Comparison of ENCODE assay signal across 16 mouse cellular contexts in the genomic region with DNA sequence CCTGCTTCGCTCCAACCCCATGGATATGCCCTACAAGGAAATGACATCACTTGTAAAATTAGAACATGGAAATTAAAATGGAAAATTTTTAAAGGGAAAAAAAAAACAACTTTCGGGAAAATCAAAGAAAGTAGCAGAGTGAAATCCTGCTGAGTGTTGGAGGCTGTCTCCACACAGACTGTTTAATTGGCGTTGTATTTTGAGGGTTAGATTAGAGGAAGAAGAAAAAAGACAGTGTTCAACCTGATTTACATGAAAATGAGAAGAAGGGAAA.
DNase-seq lines count a peak whose midpoint lies in the region; ATAC-seq and TF ChIP-seq lines count a peak whose summit lies in the region.
"Had no signal": no experiment of that assay in that cellular context is flagged by ENCODE, and none has a peak within 500 bp of the region (broad histone marks: within the 10 kb centered on the region; RNA-seq: fewer than 3 reads in every experiment).

No protein-coding gene starts in this region.

- no peak overlapping the region for H3K4me2 ChIP-seq in hindbrain, postnatal 0 days (ENCODE audit: low read depth, low read length)
- no peak overlapping the region for H3K4me2 ChIP-seq in hindbrain, embryonic 14.5 days (replicated peaks)
- no peak overlapping the region for H3K4me2 ChIP-seq in midbrain, embryonic 15.5 days
- H3K4me2 ChIP-seq in midbrain, embryonic 11.5 days: no peak overlapping the region
- no peak overlapping the region for H3K4me2 ChIP-seq in forebrain, embryonic 12.5 days
- H3K4me2 ChIP-seq in forebrain, embryonic 16.5 days (ENCODE audit: low read length): peak overlapping the region; percentile 21; the same call in 1 of the 2 replicates
- H3K4me2 ChIP-seq: embryonic facial prominence, embryonic 13.5 days; hindbrain, embryonic 12.5 days; intestine, embryonic 15.5 days had no signal

- H3K27ac ChIP-seq in hindbrain, postnatal 0 days: 0 out of 2 replicates have a peak overlapping the region, but pooled peaks have one; percentile 32
- no peak overlapping the region for H3K27ac ChIP-seq in hindbrain, embryonic 14.5 days
- peak overlapping the region; percentile 55; the same call in 1 of the 2 replicates for H3K27ac ChIP-seq in midbrain, embryonic 15.5 days
- H3K27ac ChIP-seq in midbrain, embryonic 11.5 days (ENCODE audit: low read depth, low read length): no peak overlapping the region
- H3K27ac ChIP-seq in forebrain, embryonic 12.5 days: peak overlapping the region; percentile 64; the same call in 1 of the 2 replicates
- H3K27ac ChIP-seq in forebrain, embryonic 16.5 days (ENCODE audit: low read length): peak overlapping the region; percentile 87
- H3K27ac ChIP-seq in heart, embryonic 10.5 days: no peak overlapping the region
- H3K27ac ChIP-seq: embryonic facial prominence, embryonic 13.5 days; hindbrain, embryonic 12.5 days; intestine, embryonic 15.5 days had no signal

- no peak overlapping the region for H3K4me3 ChIP-seq in hindbrain, postnatal 0 days (ENCODE audit: low read length)
- H3K4me3 ChIP-seq in hindbrain, embryonic 14.5 days (replicated peaks; ENCODE audit: low read length): no peak overlapping the region
- no peak overlapping the region for H3K4me3 ChIP-seq in midbrain, embryonic 15.5 days
- H3K4me3 ChIP-seq in midbrain, embryonic 11.5 days (ENCODE audit: low read depth, low read length): no peak overlapping the region
- H3K4me3 ChIP-seq in forebrain, embryonic 12.5 days (replicated peaks): no peak overlapping the region
- no peak overlapping the region for H3K4me3 ChIP-seq in forebrain, embryonic 16.5 days (replicated peaks; ENCODE audit: low read length)
- H3K4me3 ChIP-seq in heart, embryonic 10.5 days: no peak overlapping the region
- H3K4me3 ChIP-seq: embryonic facial prominence, embryonic 13.5 days; hindbrain, embryonic 12.5 days; intestine, embryonic 15.5 days had no signal

- H3K36me3 ChIP-seq in hindbrain, postnatal 0 days (ENCODE audit: insufficient read depth, low read length): no peaks in the 10 kb centered on the region
- no peaks in the 10 kb centered on the region for H3K36me3 ChIP-seq in hindbrain, embryonic 14.5 days (replicated peaks; ENCODE audit: control insufficient read depth, insufficient read depth)
- H3K36me3 ChIP-seq in midbrain, embryonic 15.5 days (replicated peaks): no peaks in the 10 kb centered on the region
- H3K36me3 ChIP-seq in midbrain, embryonic 11.5 days (ENCODE audit: control insufficient read depth, insufficient read depth, low read length): no peaks in the 10 kb centered on the region
- no peaks in the 10 kb centered on the region for H3K36me3 ChIP-seq in forebrain, embryonic 12.5 days (replicated peaks)
- H3K36me3 ChIP-seq in forebrain, embryonic 16.5 days (ENCODE audit: control insufficient read depth, insufficient read depth): no peaks in the 10 kb centered on the region
- no peaks in the 10 kb centered on the region for H3K36me3 ChIP-seq in heart, embryonic 10.5 days
- H3K36me3 ChIP-seq: embryonic facial prominence, embryonic 13.5 days; hindbrain, embryonic 12.5 days; intestine, embryonic 15.5 days had no signal

- H3K9me3 ChIP-seq in hindbrain, postnatal 0 days (ENCODE audit: low read length): no peaks in the 10 kb centered on the region
- H3K9me3 ChIP-seq in hindbrain, embryonic 14.5 days (ENCODE audit: control insufficient read depth, low read length): no peaks in the 10 kb centered on the region
- H3K9me3 ChIP-seq in midbrain, embryonic 15.5 days: no peaks in the 10 kb centered on the region
- no peaks in the 10 kb centered on the region for H3K9me3 ChIP-seq in midbrain, embryonic 11.5 days (ENCODE audit: control insufficient read depth, low read length)
- H3K9me3 ChIP-seq in forebrain, embryonic 12.5 days: no peaks in the 10 kb centered on the region
- H3K9me3 ChIP-seq in forebrain, embryonic 16.5 days (ENCODE audit: control insufficient read depth, low read length): no peaks in the 10 kb centered on the region
- no peaks in the 10 kb centered on the region for H3K9me3 ChIP-seq in heart, embryonic 10.5 days
- H3K9me3 ChIP-seq: embryonic facial prominence, embryonic 13.5 days; hindbrain, embryonic 12.5 days; intestine, embryonic 15.5 days had no signal

- TF ChIP-seq CTCF in hindbrain, postnatal 0 days (IDR thresholded peaks at IDR 0.05; ENCODE audit: low read depth): no peak

- H3K9ac ChIP-seq in hindbrain, postnatal 0 days (replicated peaks; ENCODE audit: low read length): no peak overlapping the region
- no peak overlapping the region for H3K9ac ChIP-seq in hindbrain, embryonic 14.5 days
- H3K9ac ChIP-seq in midbrain, embryonic 15.5 days: no peak overlapping the region
- H3K9ac ChIP-seq in midbrain, embryonic 11.5 days (ENCODE audit: low read length): no peak overlapping the region
- no peak overlapping the region for H3K9ac ChIP-seq in forebrain, embryonic 12.5 days
- H3K9ac ChIP-seq in forebrain, embryonic 16.5 days (replicated peaks; ENCODE audit: low read depth, low read length): no peak overlapping the region
- H3K9ac ChIP-seq: embryonic facial prominence, embryonic 13.5 days; hindbrain, embryonic 12.5 days; intestine, embryonic 15.5 days had no signal

- peaks cover 6% of the 10 kb centered on the region for H3K4me1 ChIP-seq in hindbrain, postnatal 0 days (ENCODE audit: insufficient read depth, low read length)
- H3K4me1 ChIP-seq in hindbrain, embryonic 14.5 days (replicated peaks; ENCODE audit: control insufficient read depth, insufficient read depth, low read length): peaks cover 10% of the 10 kb centered on the region; the same call in 1 of the 2 replicates
- H3K4me1 ChIP-seq in midbrain, embryonic 15.5 days: peaks cover 23% of the 10 kb centered on the region
- no peaks in the 10 kb centered on the region for H3K4me1 ChIP-seq in midbrain, embryonic 11.5 days (ENCODE audit: control insufficient read depth, insufficient read depth, low read length)
- H3K4me1 ChIP-seq in forebrain, embryonic 12.5 days: peaks cover 22% of the 10 kb centered on the region
- H3K4me1 ChIP-seq in forebrain, embryonic 16.5 days (replicated peaks; ENCODE audit: control insufficient read depth, insufficient read depth, low read length): peaks cover 32% of the 10 kb centered on the region
- no peaks in the 10 kb centered on the region for H3K4me1 ChIP-seq in heart, embryonic 10.5 days
- H3K4me1 ChIP-seq: intestine, embryonic 15.5 days had no signal

- DNase-seq in hindbrain, postnatal 0 days (ENCODE audit: low spot score): no peak
- DNase-seq in hindbrain, embryonic 14.5 days (ENCODE audit: low spot score): no peak
- no peak for DNase-seq in midbrain, embryonic 11.5 days (ENCODE audit: low spot score, missing footprints)
- no peak for DNase-seq in heart, embryonic 10.5 days (ENCODE audit: low spot score)
- DNase-seq in cerebellum, adult 8-10 months: no peak
- DNase-seq: adrenal gland, postnatal 10 days; gastrocnemius, postnatal 14 days; heart, postnatal 10 days; heart, postnatal 4 days; kidney, adult 18-20 months had no signal

- no peak for ATAC-seq in hindbrain, postnatal 0 days
- ATAC-seq in hindbrain, embryonic 14.5 days (ENCODE audit: low FRiP score): no peak
- ATAC-seq in midbrain, embryonic 15.5 days (replicated peaks): 0 out of 2 replicates have a peak, but pooled peaks have one; percentile 15
- ATAC-seq in midbrain, embryonic 11.5 days (ENCODE audit: low FRiP score): no peak
- ATAC-seq in forebrain, embryonic 12.5 days (ENCODE audit: low FRiP score): no peak
- no peak for ATAC-seq in forebrain, embryonic 16.5 days
- ATAC-seq: intestine, embryonic 15.5 days had no signal

- no peaks in the 10 kb centered on the region for H3K27me3 ChIP-seq in hindbrain, postnatal 0 days (ENCODE audit: insufficient read depth, low read length)
- no peaks in the 10 kb centered on the region for H3K27me3 ChIP-seq in hindbrain, embryonic 14.5 days (ENCODE audit: control insufficient read depth, insufficient read depth, low read length)
- H3K27me3 ChIP-seq in midbrain, embryonic 15.5 days (replicated peaks): no peaks in the 10 kb centered on the region
- H3K27me3 ChIP-seq in midbrain, embryonic 11.5 days (ENCODE audit: control insufficient read depth, insufficient read depth, low read length): no peaks in the 10 kb centered on the region
- H3K27me3 ChIP-seq in forebrain, embryonic 12.5 days: no peaks in the 10 kb centered on the region
- no peaks in the 10 kb centered on the region for H3K27me3 ChIP-seq in forebrain, embryonic 16.5 days (replicated peaks; ENCODE audit: control insufficient read depth, insufficient read depth, low read length)
- H3K27me3 ChIP-seq in heart, embryonic 10.5 days (ENCODE audit: insufficient read depth, poor library complexity, severe bottlenecking): no peaks in the 10 kb centered on the region
- H3K27me3 ChIP-seq: embryonic facial prominence, embryonic 13.5 days; hindbrain, embryonic 12.5 days; intestine, embryonic 15.5 days had no signal

- 52% methylated on average over 3 of the region's 3 CpGs for WGBS in hindbrain, postnatal 0 days
- 58% methylated on average over 3 of the region's 3 CpGs for WGBS in hindbrain, embryonic 14.5 days
- 46% methylated on average over 3 of the region's 3 CpGs for WGBS in midbrain, embryonic 15.5 days
- WGBS in midbrain, embryonic 11.5 days: 77% methylated on average over 3 of the region's 3 CpGs
- WGBS in forebrain, embryonic 12.5 days: 25% methylated on average over 3 of the region's 3 CpGs
- WGBS in forebrain, embryonic 16.5 days: 15% methylated on average over 3 of the region's 3 CpGs
- WGBS in heart, embryonic 10.5 days: 76% methylated on average over 3 of the region's 3 CpGs

Comparison
In these comparisons a context has a peak if more than half of its experiments do, and no peak if none do; other contexts are left out.
1. H3K27ac ChIP-seq: peak in hindbrain, postnatal 0 days (single experiment), midbrain, embryonic 15.5 days (single experiment), forebrain, embryonic 12.5 days (single experiment) and forebrain, embryonic 16.5 days (single experiment); none in hindbrain, embryonic 14.5 days (single experiment), midbrain, embryonic 11.5 days (single experiment) and heart, embryonic 10.5 days (single experiment).